Comparison of ENCODE assay signal across 27 mouse cellular contexts in genomic region chr7:112417598-112417997, GRCm38 (mm10). TPM values are rescaled to one million over a fixed set of nuclear protein-coding genes. Genes with fewer than 3 reads are reported as not detected.
DNase-seq lines count a peak whose midpoint lies in the region; ATAC-seq and TF ChIP-seq lines count a peak whose summit lies in the region.
"Had no signal": no experiment of that assay in that cellular context is flagged by ENCODE, and none has a peak within 500 bp of the region (broad histone marks: within the 10 kb centered on the region; RNA-seq: fewer than 3 reads in every experiment).

No protein-coding gene starts in this region.

- H3K27me3 ChIP-seq in heart, embryonic 10.5 days (ENCODE audit: insufficient read depth, poor library complexity, severe bottlenecking): peaks cover 11% of the 10 kb centered on the region
- H3K27me3 ChIP-seq in midbrain, embryonic 13.5 days: no peaks in the 10 kb centered on the region
- no peaks in the 10 kb centered on the region for H3K27me3 ChIP-seq in midbrain, postnatal 0 days (ENCODE audit: insufficient read depth, low read length)
- H3K27me3 ChIP-seq in embryonic facial prominence, embryonic 10.5 days (replicated peaks; ENCODE audit: low read depth, poor library complexity, severe bottlenecking): peaks cover 25% of the 10 kb centered on the region
- H3K27me3 ChIP-seq in limb, embryonic 13.5 days: no peaks in the 10 kb centered on the region
- H3K27me3 ChIP-seq in cerebellum, adult 2 months (ENCODE audit: control insufficient read depth, insufficient read depth, low read length): no peaks in the 10 kb centered on the region; the same call in 1 of the 2 replicates
- H3K27me3 ChIP-seq: neural tube, embryonic 15.5 days; Patski had no signal

- TF ChIP-seq CTCF in midbrain, postnatal 0 days (IDR thresholded peaks at IDR 0.05): no peak
- no peak for TF ChIP-seq CTCF in cerebellum, adult 2 months (IDR thresholded peaks at IDR 0.05; ENCODE audit: borderline replicate concordance, insufficient read depth, low read depth, low read length)

- H3K4me2 ChIP-seq in midbrain, embryonic 13.5 days (replicated peaks): no peak overlapping the region
- no peak overlapping the region for H3K4me2 ChIP-seq in midbrain, postnatal 0 days (ENCODE audit: low read depth, low read length, poor library complexity, severe bottlenecking)
- H3K4me2 ChIP-seq in limb, embryonic 13.5 days (replicated peaks): no peak overlapping the region
- H3K4me2 ChIP-seq: hindbrain, embryonic 13.5 days; lung, embryonic 14.5 days; neural tube, embryonic 15.5 days had no signal

- TF ChIP-seq POLR2A in cerebellum, adult 2 months (IDR thresholded peaks at IDR 0.05; ENCODE audit: borderline replicate concordance, insufficient read depth, low read length): no peak

- peaks cover 20% of the 10 kb centered on the region for H3K4me1 ChIP-seq in heart, embryonic 10.5 days
- peaks cover 19% of the 10 kb centered on the region for H3K4me1 ChIP-seq in midbrain, embryonic 13.5 days (replicated peaks)
- H3K4me1 ChIP-seq in midbrain, postnatal 0 days (ENCODE audit: insufficient read depth, low read length): peaks cover 12% of the 10 kb centered on the region; the same call in 1 of the 2 replicates
- peaks cover 37% of the 10 kb centered on the region for H3K4me1 ChIP-seq in embryonic facial prominence, embryonic 10.5 days
- peaks cover 22% of the 10 kb centered on the region for H3K4me1 ChIP-seq in limb, embryonic 13.5 days
- H3K4me1 ChIP-seq in cerebellum, adult 2 months (ENCODE audit: control insufficient read depth, insufficient read depth, low read length): no peaks in the 10 kb centered on the region; the same call in 1 of the 2 replicates

- H3K9me3 ChIP-seq in heart, embryonic 10.5 days: no peaks in the 10 kb centered on the region
- no peaks in the 10 kb centered on the region for H3K9me3 ChIP-seq in midbrain, embryonic 13.5 days
- H3K9me3 ChIP-seq in midbrain, postnatal 0 days (ENCODE audit: low read length): no peaks in the 10 kb centered on the region
- no peaks in the 10 kb centered on the region for H3K9me3 ChIP-seq in embryonic facial prominence, embryonic 10.5 days
- no peaks in the 10 kb centered on the region for H3K9me3 ChIP-seq in limb, embryonic 13.5 days
- H3K9me3 ChIP-seq: hindbrain, embryonic 13.5 days; neural tube, embryonic 15.5 days had no signal

- 76% methylated on average over 4 of the region's 4 CpGs for WGBS in heart, embryonic 10.5 days
- 74% methylated on average over 4 of the region's 4 CpGs for WGBS in midbrain, embryonic 13.5 days
- WGBS in midbrain, postnatal 0 days: 80% methylated on average over 4 of the region's 4 CpGs
- WGBS in embryonic facial prominence, embryonic 10.5 days: 67% methylated on average over 4 of the region's 4 CpGs
- WGBS in limb, embryonic 13.5 days: 69% methylated on average over 4 of the region's 4 CpGs
- WGBS in cerebellum, adult 2 months: 93% methylated on average over 4 of the region's 4 CpGs

- no peaks in the 10 kb centered on the region for H3K36me3 ChIP-seq in heart, embryonic 10.5 days
- no peaks in the 10 kb centered on the region for H3K36me3 ChIP-seq in midbrain, embryonic 13.5 days
- no peaks in the 10 kb centered on the region for H3K36me3 ChIP-seq in midbrain, postnatal 0 days (ENCODE audit: insufficient read depth, low read length)
- no peaks in the 10 kb centered on the region for H3K36me3 ChIP-seq in embryonic facial prominence, embryonic 10.5 days (replicated peaks)
- H3K36me3 ChIP-seq in limb, embryonic 13.5 days: no peaks in the 10 kb centered on the region
- H3K36me3 ChIP-seq: hindbrain, embryonic 13.5 days; neural tube, embryonic 15.5 days had no signal

- no peak for DNase-seq in heart, embryonic 10.5 days (ENCODE audit: low spot score)
- DNase-seq in heart, adult 8-10 months (ENCODE audit: low spot score): no peak
- DNase-seq in midbrain, postnatal 0 days (ENCODE audit: low spot score): no peak
- DNase-seq in embryonic facial prominence, embryonic 10.5 days (ENCODE audit: low spot score): no peak
- no peak for DNase-seq in cerebellum, adult 2 months
- DNase-seq in testis, postnatal 14 days (ENCODE audit: low spot score): no peak
- DNase-seq: adrenal gland, postnatal 10 days; cerebellum, adult 9-11 months; embryo, embryonic 11 days; gastrocnemius, postnatal 25 days; heart, adult 2 months; heart, postnatal 4 days; kidney, adult 8-10 months; kidney, postnatal 36 days; liver; lung, embryonic 14.5 days; lung, postnatal 14 days; retina, postnatal 1 day; right cerebral cortex, postnatal 14 days had no signal

- H3K9ac ChIP-seq in midbrain, embryonic 13.5 days (replicated peaks): no peak overlapping the region
- no peak overlapping the region for H3K9ac ChIP-seq in midbrain, postnatal 0 days (replicated peaks; ENCODE audit: low read length, poor library complexity, severe bottlenecking)
- no peak overlapping the region for H3K9ac ChIP-seq in limb, embryonic 13.5 days
- H3K9ac ChIP-seq: hindbrain, embryonic 13.5 days; liver, embryonic 14.5 days; lung, embryonic 14.5 days; neural tube, embryonic 15.5 days had no signal

- 0 out of 2 replicates have a peak, but pooled peaks have one; percentile 28 for ATAC-seq in midbrain, embryonic 13.5 days
- no peak for ATAC-seq in midbrain, postnatal 0 days (ENCODE audit: low FRiP score)
- 0 out of 2 replicates have a peak, but pooled peaks have one; percentile 29 for ATAC-seq in limb, embryonic 13.5 days (ENCODE audit: low FRiP score, low read depth)
- ATAC-seq: intestine, embryonic 16.5 days; Patski had no signal

- H3K27ac ChIP-seq in heart, embryonic 10.5 days: 0 out of 2 replicates have a peak overlapping the region, but pooled peaks have one; percentile 70
- no peak overlapping the region for H3K27ac ChIP-seq in midbrain, embryonic 13.5 days
- H3K27ac ChIP-seq in midbrain, postnatal 0 days (ENCODE audit: low read depth, low read length): no peak overlapping the region
- H3K27ac ChIP-seq in embryonic facial prominence, embryonic 10.5 days (replicated peaks): peak overlapping the region; percentile 72; the same call in 1 of the 2 replicates
- H3K27ac ChIP-seq in limb, embryonic 13.5 days: no peak overlapping the region
- H3K27ac ChIP-seq in cerebellum, adult 2 months (ENCODE audit: insufficient read depth, low read length): no peak overlapping the region
- H3K27ac ChIP-seq: heart, adult 2 months; hindbrain, embryonic 13.5 days; liver, embryonic 14.5 days; neural tube, embryonic 15.5 days had no signal

- no peak overlapping the region for H3K4me3 ChIP-seq in heart, embryonic 10.5 days
- H3K4me3 ChIP-seq in midbrain, embryonic 13.5 days (replicated peaks): no peak overlapping the region
- no peak overlapping the region for H3K4me3 ChIP-seq in midbrain, postnatal 0 days (ENCODE audit: low read depth, low read length)
- no peak overlapping the region for H3K4me3 ChIP-seq in embryonic facial prominence, embryonic 10.5 days
- H3K4me3 ChIP-seq in limb, embryonic 13.5 days: no peak overlapping the region
- no peak overlapping the region for H3K4me3 ChIP-seq in cerebellum, adult 2 months (replicated peaks; ENCODE audit: insufficient read depth, low read depth, low read length)
- H3K4me3 ChIP-seq: heart, adult 2 months; hindbrain, embryonic 13.5 days; neural tube, embryonic 15.5 days had no signal

RNA-seq across cellular contexts. Expression of gene Parva, which starts 9.7 kb away (rescaled TPM):
- 82.5 and 94.9 TPM in 2 replicates for polyA plus RNA-seq in heart, embryonic 10.5 days (2016; fragmentation: Nextera tagmentation; extraction: Ambion mirVana)
- 10 to 100 TPM; 42.6 to 46.1 (median 44.5) TPM for total RNA-seq in heart, adult 8-10 months (2022)
- polyA plus RNA-seq in midbrain, embryonic 13.5 days (2015; fragmentation: Nextera tagmentation; extraction: Ambion mirVana): 29.3 and 30.3 TPM in 2 replicates
- 23.2 and 25.8 TPM in 2 replicates for total RNA-seq in midbrain, postnatal 0 days (2014; rRNA removed)
- 22.9 and 23.3 TPM in 2 replicates for polyA plus RNA-seq in midbrain, postnatal 0 days (2015; fragmentation: Nextera tagmentation; extraction: Ambion mirVana)
- 62.7 and 70.3 TPM in 2 replicates for polyA plus RNA-seq in embryonic facial prominence, embryonic 10.5 days (2016; fragmentation: Nextera tagmentation; extraction: Ambion mirVana)
- 95.6 and 108 TPM in 2 replicates for polyA plus RNA-seq in limb, embryonic 13.5 days (2015; fragmentation: Nextera tagmentation; extraction: Ambion mirVana)
- 64.4 and 67.5 TPM in 2 replicates for polyA plus RNA-seq in cerebellum, adult 2 months (2012; rRNA removed)
- total RNA-seq: MEL had no signal

Comparison
In these comparisons a context has a peak if more than half of its experiments do, and no peak if none do; other contexts are left out.
1. H3K27ac ChIP-seq: peak in heart, embryonic 10.5 days (single experiment) and embryonic facial prominence, embryonic 10.5 days (single experiment); none in midbrain, embryonic 13.5 days (single experiment), midbrain, postnatal 0 days (single experiment), limb, embryonic 13.5 days (single experiment) and cerebellum, adult 2 months (single experiment).